Mouse (Mus musculus) embryonic fibroblast, embryonic 13.5 days (primary cell): ENCODE data around the gene Kif2c.

Experiments used
- CTCF ChIP-seq: IDR thresholded peaks from 2 replicates; pipeline ENCODE4 v1.5.1; 2011; ENCODE audit warnings: mild to moderate bottlenecking, control low read depth, low read length, moderate library complexity, borderline replicate concordance; ENCODE audit not compliant: insufficient read depth
- POLR2A ChIP-seq: IDR thresholded peaks from 2 replicates; pipeline ENCODE4 v1.6.1; 2011; ENCODE audit warnings: low read depth, mild to moderate bottlenecking, control low read depth, low read length, moderate library complexity

DNA sequence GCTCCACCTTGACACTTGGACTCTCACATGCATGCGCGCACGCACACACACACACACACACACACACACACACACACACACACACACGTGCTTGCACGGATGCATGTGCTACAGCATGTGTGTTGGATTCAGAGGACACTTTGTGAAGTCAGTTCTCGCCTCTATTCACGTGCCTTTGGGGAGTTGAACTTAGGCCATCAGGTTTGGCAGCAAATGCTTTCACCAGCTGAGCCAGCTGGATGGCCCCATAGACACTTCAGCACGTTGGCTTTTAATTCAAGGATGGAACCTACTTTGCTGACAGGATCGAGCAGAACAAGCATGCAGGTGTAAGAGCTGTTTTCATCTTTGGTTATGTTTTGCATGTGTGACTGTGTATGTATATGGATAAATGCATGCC lies 39.4 kb upstream of the Kif2c start:
- no peak for TF ChIP-seq CTCF
- no peak for TF ChIP-seq POLR2A
